Mouse (Mus musculus) frontal cortex, adult 2 months (tissue): ENCODE measurements around the gene Fbxl17. TPM values are rescaled to one million over a fixed set of nuclear protein-coding genes. Genes with fewer than 3 reads are reported as not detected.

Experiments used
- DNase-seq, 2 experiments: peaks; one replicate each; pipeline ENCODE4 v3.0.0; 2022; ENCODE audit warnings: low spot score in 1 of 2; ENCODE audit errors: extremely low spot score in 1 of 2
- polyA plus RNA-seq: library from polyadenylated mRNA; depleted of rRNA; stranded (reverse); fragments of >200 nt; gene quantifications from 2 replicates; pipeline ENCODE4 v1.2.3, GENCODE M21; 2012

The Fbxl17 gene
- polyA plus RNA-seq, 1 experiment: 27.0 TPM

- DNase-seq: no peak
Observed at GRCm38 (mm10) chr17:63008277-63008676, 491.5 kb downstream of the Fbxl17 start.

GRCm38 (mm10) chr17:63007876-63008275 lies 491.9 kb downstream of the Fbxl17 start:
- DNase-seq: no peak
